Mouse (Mus musculus): Measurements from ENCODE around the gene Nap1l3. TPM values are rescaled to one million over a fixed set of nuclear protein-coding genes. Genes with fewer than 3 reads are reported as not detected.
A peak's percentile ranks its signal among the peaks of the same experiment; 100 is the strongest.

The Nap1l3 gene
- polyA plus RNA-seq (2011; ENCODE audit: insufficient read depth, insufficient read length, low replicate concordance, missing spikeins) = not detected in 2 replicates

- H3K4me1 ChIP-seq (ENCODE audit: control insufficient read depth, insufficient read depth, low read length) = no peaks in the 10 kb centered on the region
- 5% methylated on average over 36 of the region's 39 CpGs for WGBS
- TF ChIP-seq POLR2A (IDR thresholded peaks at IDR 0.05; ENCODE audit: borderline replicate concordance, control insufficient read depth, low read depth, low read length) = no peak
- TF ChIP-seq CTCF (IDR thresholded peaks at IDR 0.05; ENCODE audit: control insufficient read depth, insufficient read depth, low read length) = no peak
Observed at GRCm38 (mm10) chrX:122396781-122397581, at the start of gene Nap1l3. Gene Nap1l3, minus strand, starts transcription at chrX:122397401.

GRCm38 (mm10) chrX:122397652-122398051, 451 bp upstream of the Nap1l3 start:
- Histone ChIP-seq H3K4me3 (replicated peaks; ENCODE audit: control insufficient read depth, low read depth, low read length) (no peak overlapping the region), H3K27ac (ENCODE audit: control insufficient read depth, insufficient read depth, low read depth, low read length, poor library complexity) (no peak overlapping the region), H3K4me1 (ENCODE audit: control insufficient read depth, insufficient read depth, low read length) (no peaks in the 10 kb centered on the region)
- TF ChIP-seq CTCF (IDR thresholded peaks at IDR 0.05; ENCODE audit: control insufficient read depth, insufficient read depth, low read length) = no peak
- 12% methylated on average over 8 of the region's 8 CpGs for WGBS

More at GRCm38 (mm10) chrX:122396781-122397581, at the start of gene Nap1l3:
- Histone ChIP-seq H3K4me3 (replicated peaks; ENCODE audit: control insufficient read depth, low read depth, low read length) (peak within 1 kb of the TSS; percentile 53), H3K27ac (ENCODE audit: control insufficient read depth, insufficient read depth, low read depth, low read length, poor library complexity) (no peak within 1 kb of the TSS)
